Mouse (Mus musculus) G1E (cell line): ENCODE results near the gene Sec14l4.

ENCODE experiments used
- CTCF ChIP-seq: IDR thresholded peaks from 2 replicates; pipeline ENCODE4 v1.5.1; 2012; ENCODE audit warnings: low read depth, low read length, inconsistent platforms, mixed read lengths
- GATA1 ChIP-seq: IDR thresholded peaks from 2 replicates; pipeline ENCODE4 v1.6.1; 2012; ENCODE audit warnings: borderline replicate concordance, low read length, inconsistent platforms, mixed read lengths
- TAL1 ChIP-seq: conservative IDR thresholded peaks from 2 replicates; pipeline ENCODE4 v1.6.1; 2012; ENCODE audit warnings: low read depth, low read length, inconsistent platforms, mixed read lengths

DNA sequence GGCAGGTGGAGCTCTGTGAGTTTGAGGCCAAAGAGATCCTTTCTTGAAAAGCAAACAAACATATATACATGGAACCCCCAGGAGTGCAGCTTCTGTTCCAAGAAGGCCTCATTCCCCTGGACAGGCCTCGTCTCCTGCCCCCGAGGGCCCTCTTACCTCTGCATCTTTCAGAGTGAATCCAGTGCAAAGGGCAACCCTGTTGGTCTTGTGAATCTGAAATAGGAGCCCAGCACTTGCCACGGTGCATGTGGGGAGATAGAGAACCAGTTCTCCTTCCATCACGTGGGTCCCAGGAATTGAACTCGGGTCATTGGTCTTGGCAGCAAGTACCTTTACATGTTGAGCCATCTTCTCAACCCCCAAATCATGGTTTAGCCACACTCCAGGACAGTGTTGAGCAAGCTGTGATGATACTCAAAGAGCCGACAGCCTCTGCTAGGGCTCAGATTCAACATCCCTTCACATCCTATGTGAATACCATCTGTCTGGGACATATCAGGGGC lies 9.9 kb downstream of the Sec14l4 start:
- no peak for TF ChIP-seq GATA1
- TF ChIP-seq CTCF = no peak
- no peak for TF ChIP-seq TAL1
